Mouse (Mus musculus) megakaryocyte, embryonic 14.5 days (primary cell): Measurements from ENCODE around the gene Sema3d.

Experiments
- FLI1 ChIP-seq: IDR thresholded peaks from 2 replicates; pipeline ENCODE4 v1.6.1; 2012; ENCODE audit warnings: low read length, inconsistent platforms, mixed read lengths
- GATA1 ChIP-seq: IDR thresholded peaks from 3 replicates; pipeline ENCODE4 v1.6.1; 2012; ENCODE audit warnings: mixed read lengths, low read length, inconsistent platforms, borderline replicate concordance

DNA sequence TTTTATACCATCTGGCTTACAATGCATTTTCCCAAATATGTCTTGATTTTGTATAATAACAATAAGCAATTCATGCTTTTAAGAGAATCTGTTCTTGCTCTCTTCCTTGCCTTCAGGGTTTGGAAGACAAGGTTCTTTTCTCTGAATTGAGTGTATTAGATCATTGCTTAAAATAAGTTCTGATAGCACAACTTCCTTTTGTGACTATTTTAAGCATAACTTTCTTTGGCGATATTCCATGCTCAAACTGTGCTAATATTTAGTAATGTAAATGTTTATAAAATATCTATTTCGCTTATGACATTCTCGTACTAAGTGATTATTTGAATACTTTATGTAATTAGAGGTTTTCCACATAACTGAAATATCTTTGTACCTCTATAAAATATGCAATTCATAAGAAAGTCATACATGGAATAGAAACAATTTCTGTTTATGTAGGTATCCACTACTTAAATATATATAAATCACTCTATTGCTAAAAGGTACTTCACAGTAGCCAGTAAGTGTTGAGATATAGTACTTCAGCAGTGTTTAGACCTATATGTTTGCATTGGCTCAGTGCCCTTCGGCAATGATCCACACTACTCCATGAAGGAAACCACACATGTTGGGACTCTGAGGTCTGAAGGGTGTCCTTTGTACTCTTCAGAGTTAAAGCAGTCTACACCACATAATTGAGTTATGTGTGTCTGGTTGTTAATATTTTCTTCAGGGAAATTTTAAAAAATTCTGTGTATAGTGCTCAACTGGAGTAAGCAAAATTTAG is 84.6 kb downstream of the Sema3d start:
- TF ChIP-seq GATA1 (no peak), FLI1 (no peak)
